Mouse (Mus musculus): ENCODE data around the gene Abcg5.

- TF ChIP-seq CTCF (IDR thresholded peaks at IDR 0.05 in 2 of 3, conservative IDR thresholded peaks at IDR 0.05 in 1 of 3; ENCODE audit: control insufficient read depth in 1 of 3, insufficient read depth in 1 of 3, low read depth in 2 of 3, low read length in 3 of 3, poor library complexity in 1 of 3, severe bottlenecking in 1 of 3) (no peak), CHD2 (IDR thresholded peaks at IDR 0.05; ENCODE audit: low read length) (no peak), SIN3A (IDR thresholded peaks at IDR 0.05; ENCODE audit: low read length) (no peak), MAFK (IDR thresholded peaks at IDR 0.05; ENCODE audit: borderline replicate concordance, low read depth, low read length) (no peak), GABPA (IDR thresholded peaks at IDR 0.05; ENCODE audit: low read depth, low read length) (no peak), ETS1 (IDR thresholded peaks at IDR 0.05; ENCODE audit: low read depth, low read length) (no peak), POLR2A (IDR thresholded peaks at IDR 0.05; ENCODE audit: control insufficient read depth in 1 of 2, insufficient read depth in 1 of 2, low read depth in 1 of 2, low read length in 2 of 2, poor library complexity in 1 of 2) (no peak), GATA1 (IDR thresholded peaks at IDR 0.05; ENCODE audit: low read depth, low read length) (no peak), POLR2AphosphoS2 (IDR thresholded peaks at IDR 0.05; ENCODE audit: low read length) (no peak), MYC (IDR thresholded peaks at IDR 0.05; ENCODE audit: low read depth, low read length) (no peak), RAD21 (IDR thresholded peaks at IDR 0.05; ENCODE audit: low read depth, low read length) (no peak)
Observed at GRCm38 (mm10) chr17:84724028-84724427, 41.2 kb upstream of the Abcg5 start.

All from MEL (cell line).